Mouse (Mus musculus) adrenal gland, adult 18-20 months (tissue): ENCODE measurements at regions not wholly inside any gene's neighbourhood (a gene's known extent, or its start where the extent isn't known, plus 50 kb on each side); places are given as distances from the start of the nearest gene placed in this dataset.
"Not testable (repeated sequence)": the region's sequence is repeated elsewhere in the genome, so short reads cannot be mapped to it uniquely, and the experiment has no call there.

Experiments used
- DNase-seq, 2 experiments: peaks; one replicate each; pipeline ENCODE4 v3.0.0; 2021 to 2022; ENCODE audit warnings: low spot score in 2 of 2

DNA sequence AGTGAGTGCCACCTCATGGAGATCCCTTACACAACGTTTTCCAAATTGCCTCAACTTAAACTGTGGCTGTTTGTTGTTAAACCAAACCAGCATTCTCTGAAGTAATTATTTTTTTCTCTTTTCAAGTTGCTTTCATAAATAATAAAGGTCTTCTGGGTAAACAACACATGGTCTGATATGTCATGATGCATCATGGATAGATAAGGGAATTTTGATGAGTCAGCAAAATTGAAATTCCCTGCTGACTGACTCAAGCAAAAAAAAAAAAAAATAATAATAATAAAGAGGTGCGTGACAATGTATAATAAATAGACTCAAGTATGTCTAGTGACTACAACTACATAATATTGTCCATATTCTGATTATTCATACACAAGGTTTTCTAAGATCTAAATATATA is 201.8 kb downstream of the Adgb start:
- no peak for DNase-seq

DNA sequence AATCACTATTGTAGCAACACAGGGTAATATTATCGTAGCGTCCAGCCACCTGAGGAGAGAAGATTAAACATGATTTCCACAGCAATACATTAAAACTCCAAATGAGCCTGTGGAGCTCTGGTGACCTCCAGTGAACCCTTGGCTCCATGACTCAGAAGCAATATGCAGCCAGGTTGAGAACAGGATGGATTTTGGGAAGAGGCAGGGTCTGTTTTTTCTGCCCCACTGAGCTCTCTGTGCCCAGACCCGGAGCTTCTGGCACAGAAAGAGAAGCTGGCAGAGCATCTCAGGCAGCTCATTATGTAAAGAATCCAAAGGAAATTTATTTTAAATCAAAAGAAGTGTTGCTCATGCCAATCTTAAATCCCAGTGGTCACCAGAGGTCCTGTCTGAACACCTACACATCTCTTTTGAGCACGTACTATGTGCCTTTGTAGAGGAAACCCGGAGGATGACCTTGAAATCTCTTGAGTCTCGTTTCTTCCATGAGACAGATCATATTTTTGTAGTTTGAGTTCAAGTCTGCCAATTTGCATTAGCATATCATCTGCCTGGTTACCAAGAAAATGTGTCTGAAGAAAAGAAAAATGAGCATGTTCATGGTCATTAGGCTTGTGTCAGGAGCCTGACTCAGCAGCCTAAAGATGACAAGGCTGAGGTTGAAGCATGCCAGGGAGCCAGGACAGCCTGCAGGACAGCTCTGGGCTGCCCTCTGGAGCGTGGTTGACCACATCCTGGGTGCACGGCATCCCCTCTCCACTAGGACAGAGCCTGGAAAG is 219.4 kb downstream of the Adgb start:
- peak in 1 of 2 experiments; percentile 38 for DNase-seq

DNA sequence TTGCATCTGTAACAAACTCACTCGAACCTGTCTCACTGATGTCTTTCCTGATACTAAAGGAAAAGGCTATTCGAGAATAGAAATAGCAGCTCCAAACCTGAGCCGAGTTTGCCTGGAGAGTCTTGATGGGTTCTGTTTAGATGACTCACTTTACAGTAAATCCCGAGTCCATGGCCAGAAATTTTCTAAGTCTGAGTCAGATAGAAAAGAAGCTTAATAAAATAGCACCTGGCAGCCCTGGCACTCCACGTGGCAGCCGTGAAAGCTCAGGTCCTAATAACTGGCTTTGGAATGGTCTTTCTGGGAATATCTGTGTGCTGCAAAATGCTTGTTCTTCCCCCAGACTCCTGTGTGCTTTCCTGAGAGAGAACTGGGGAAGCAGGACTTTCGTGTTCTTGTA is 220.0 kb downstream of the Adgb start:
- no peak for DNase-seq

DNA sequence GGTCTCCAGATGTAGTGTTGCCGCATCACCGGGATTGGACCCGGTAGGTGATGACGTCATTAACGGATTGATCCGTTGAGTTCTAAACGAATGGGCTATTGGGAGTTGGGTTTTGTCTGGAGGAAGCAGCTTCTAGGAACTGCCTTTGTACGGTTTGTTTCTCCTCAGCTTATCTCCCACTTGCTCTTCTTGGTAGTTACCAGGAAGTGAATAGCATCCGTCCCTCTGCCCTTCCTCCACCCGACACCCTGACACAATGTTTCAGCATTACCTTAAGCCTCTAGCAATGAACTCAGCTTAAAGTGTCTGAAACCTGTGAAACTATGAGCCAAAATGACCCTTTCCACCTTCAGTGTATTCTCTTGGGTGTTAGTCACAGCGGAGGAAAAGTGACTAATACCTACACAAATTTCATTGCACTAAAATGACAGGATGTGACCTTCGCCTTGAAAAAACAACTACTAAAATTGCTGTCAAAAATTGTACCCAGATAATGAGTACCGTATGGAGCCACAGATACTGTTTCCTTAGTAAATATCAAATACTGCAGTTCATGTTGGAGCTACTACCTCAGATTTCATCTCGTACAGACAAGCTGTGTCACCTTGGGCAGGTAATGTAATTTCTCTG is 237.1 kb downstream of the Adgb start:
- no peak for DNase-seq

DNA sequence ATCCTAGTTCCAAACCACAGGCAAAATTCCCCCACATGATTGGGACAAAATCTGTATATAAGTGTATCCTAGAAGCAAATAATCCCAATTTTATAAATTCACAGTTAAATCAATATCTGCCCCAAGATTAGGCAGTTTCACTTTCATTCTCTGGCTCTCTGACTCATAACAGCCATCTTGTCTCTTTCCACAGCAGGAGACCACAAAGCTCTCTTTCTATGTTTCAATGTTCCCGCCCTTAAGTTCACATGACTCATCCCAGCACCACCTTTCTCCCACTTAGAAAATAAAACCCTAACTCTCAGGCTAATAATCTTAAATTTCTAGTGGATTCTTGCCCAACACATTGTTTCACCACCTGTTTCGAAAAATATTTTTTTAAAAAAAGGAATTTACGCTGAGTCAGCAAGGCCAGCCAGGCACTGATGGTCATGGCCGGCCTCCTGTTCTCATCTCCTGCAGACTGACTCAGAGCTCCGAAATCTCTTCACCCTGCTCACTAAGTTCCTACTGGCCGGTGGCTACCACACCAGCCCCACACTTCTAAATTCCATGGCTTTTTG is 247.5 kb downstream of the Adgb start:
- no peak for DNase-seq

DNA sequence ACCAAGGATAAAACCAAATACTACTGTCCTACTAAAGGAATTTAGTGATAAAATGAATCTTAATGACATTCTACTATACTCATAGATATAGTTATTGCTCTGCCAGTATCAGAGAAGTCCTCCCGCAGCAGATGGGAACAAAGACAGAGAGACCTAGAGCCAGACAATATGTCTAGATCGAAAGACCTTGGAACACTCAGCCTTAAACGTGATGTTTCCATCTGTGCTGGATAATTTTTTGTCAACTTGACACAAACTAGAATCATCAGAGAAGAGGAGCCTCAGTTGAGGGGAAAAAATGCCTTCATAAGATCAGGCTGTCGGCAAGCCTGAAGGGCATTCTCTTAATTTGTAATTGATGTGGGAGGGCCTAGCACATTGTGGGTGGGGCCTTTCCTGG is 252.4 kb downstream of the Adgb start:
- no peak for DNase-seq

DNA sequence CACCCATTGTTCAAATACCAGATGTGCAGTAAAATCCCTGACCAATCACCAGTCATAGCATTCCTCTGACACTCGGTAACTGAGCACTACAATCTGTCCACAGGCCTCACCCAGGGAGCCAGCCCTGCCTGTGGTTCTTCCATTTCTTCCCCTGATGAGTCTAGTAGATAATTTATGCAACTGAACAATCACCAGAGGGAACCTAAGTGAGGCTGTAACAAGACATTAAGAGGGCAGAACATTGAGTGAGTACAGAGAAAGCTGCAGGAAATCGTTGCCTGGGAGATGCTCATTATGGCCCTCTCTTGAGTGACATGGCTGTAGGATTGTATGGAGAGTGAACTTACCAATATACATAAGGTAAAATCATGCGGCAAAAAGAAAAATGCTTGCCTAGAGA is 255.2 kb downstream of the Adgb start:
- no peak for DNase-seq

DNA sequence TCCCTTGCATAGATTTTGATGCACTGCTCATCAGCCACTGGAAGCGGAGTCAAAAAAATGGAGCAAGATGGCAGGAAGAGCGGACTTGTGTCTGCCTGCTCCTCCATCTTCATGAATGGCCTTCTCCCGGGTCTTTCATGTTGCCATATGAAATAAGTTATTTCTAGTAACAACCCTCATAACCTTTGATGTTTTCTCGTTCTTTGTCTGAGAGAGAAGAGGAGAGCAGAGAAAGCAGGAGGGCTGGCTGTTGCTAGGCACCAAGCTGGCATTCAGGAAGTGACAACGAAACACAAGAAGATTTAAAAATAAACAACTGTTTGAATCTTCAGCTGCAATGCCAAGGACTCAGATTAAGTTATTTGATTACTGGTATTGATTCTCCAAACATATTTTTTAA is 256.8 kb downstream of the Adgb start:
- no peak for DNase-seq

DNA sequence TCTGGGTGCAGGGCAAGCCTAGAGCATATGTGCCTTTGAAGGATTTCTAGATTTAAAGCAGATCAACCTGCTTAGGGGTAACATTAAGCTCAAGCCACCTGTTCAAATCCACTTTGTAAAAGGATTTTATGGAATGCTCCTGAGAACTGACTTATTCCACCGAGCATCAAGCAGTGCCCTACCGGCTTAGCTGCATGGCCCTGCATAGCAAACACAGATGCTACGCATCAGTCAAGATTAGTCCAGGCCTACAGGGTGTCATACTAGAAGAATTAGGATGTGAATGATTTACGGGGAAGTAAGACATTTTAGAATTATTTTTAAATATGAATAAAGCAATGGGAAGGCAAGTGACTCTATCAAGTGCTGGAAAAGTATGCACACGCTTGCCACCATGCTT is 263.8 kb downstream of the Adgb start:
- DNase-seq, result no peak

DNA sequence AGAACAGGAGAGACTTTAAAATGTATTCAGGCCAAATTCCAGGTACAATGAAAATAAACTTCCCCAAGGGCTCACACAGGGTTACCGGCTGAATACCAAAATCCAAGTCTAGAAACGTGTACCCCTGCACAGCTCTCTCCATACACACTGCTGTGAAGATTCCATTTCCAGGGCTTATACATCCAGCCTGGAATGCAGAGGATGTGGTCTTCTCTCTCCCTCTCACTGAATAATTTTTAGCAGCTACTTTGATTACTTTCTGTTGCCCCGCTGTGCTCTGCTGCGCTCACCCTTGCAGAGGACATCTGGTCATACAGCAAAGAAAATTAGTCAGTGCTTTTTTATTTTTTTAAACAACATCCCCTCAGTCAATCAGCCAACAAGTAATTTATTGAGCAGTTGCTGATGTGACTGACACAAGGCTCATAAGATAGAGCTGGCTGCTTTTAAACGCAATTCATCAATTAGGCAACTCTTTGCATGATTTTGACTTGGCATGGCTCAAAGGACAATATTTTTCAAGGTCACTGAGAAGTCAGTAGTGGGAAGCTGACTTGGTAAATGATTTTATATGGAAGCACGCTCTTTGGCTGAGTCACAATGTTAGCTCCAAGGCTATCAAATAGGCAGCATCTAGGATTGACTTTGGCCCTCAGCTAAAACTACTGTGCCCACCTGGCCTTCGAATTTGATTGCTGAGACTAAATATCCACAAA is 266.2 kb downstream of the Adgb start:
- DNase-seq, result no peak

DNA sequence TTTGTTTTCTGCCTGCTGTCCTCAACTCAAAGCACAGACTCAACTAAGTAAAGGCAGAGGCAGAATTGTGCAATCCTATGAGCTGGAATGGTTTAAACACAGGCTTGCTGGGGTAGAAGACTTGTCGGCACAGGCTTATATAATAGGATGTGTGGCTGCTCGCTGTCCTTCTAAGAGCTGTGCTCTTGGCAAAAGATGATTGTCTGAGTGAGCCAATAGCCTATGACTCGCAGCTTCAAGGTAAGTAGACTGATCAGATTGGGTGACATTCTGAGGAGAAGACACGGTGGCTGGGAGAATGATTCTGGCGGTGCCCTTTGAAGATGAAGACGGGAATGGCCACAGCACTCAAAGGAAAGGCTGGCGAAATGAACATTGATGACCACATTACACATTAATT is 268.1 kb downstream of the Adgb start:
- no peak for DNase-seq

DNA sequence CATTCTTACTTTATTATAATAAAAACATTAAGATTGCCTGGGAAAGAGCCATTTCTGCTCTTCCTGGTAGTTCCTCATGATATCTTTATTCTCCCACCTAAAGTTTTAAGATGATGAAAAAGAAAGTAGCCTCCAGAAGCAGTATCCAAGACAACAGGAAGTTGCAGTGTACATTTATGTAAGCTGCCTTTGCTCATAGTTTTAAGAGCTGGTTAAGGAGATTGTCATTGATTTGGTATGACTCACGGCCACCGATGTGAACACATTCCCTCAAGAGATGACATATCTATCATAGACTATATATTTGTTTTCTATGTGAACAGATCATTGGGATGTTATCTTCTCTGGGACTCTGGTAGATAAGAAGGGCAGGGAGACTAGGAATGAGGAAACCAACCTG is 281.8 kb downstream of the Adgb start:
- DNase-seq, result no peak

DNA sequence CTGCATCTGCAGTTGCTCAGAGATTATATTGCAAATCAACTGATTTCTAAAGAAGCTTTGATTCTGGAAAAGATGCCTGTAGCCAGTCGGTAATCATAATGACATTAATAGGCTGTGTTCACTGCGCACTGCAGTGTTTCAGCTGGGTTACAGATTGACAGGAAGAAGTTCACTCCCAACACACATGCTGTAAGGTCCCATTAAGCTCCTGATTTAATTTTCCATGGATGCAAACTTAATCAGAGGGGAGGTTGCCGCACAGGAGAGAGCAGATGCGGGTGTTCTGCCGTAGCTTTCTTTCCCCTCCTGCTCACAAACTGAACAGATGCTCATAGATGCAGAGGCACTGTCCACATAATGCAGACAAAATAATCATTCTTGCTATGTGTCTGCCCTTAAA is 284.0 kb downstream of the Adgb start:
- no peak for DNase-seq

DNA sequence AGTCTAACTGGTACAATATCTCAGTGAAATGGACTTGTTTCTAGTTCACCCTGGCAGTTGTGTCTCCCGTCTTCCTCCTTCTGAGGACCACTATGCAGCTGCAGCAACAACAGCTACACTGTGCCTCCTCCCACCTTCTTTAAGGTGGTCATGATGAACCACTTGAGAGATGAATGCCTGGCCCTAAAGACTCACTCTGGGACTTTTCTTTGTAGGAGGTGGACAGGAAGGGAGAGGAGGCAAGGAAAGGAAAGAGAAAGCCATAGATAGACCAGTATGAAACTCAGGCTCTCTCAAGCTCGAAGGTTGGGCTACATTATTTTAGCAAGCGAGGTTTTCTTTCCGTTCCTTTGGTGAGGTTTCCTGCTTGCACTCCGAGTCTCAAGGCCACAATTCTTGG is 285.4 kb downstream of the Adgb start:
- DNase-seq, result no peak

DNA sequence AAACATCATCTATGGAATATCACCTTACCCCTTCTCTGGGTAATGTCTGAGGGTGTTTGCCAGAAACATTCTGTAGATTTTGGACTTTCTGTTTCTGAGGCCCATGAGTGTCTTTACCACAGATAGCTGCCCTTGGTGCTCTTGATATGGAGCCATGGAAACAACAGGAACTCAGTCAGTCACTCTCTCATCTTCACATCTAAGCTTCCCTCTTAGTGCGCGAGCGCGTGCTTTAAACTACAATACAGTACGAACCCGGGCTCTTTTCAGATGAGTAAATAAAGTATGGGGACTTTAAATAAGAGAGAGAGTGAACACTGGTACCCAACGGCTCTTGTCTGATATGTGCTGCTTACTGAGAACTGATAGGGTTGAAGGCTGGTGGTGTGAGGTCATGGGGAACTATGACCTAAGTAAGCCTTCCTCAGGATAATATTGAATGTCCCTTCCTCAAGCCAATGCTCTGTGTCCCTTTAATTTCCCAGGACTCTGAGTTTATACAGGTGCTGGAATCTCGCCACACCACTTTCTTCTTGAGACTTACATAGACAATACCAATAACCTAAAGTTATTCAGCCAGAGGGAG is 284.5 kb upstream of the Stxbp5 start:
- DNase-seq, result no peak

DNA sequence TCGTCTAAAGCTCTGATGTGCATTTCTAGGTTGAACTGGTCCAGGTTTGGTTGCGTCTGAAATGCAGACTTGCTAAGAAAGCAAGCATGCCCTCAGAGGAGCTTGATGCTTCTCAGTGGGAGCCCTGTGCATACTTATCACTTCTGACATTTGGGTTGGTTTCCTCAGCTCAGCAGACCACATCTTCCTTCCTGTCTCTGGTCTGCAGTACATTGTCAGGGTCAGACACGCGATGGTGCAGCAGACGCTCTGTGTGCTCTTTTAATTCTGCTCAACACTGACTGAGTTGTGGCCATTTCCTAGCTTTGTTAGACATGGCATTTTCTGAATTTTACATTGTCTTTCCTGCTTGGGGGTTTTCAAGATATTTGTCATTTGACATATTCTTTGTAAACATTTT is 283.5 kb upstream of the Stxbp5 start:
- no peak for DNase-seq

DNA sequence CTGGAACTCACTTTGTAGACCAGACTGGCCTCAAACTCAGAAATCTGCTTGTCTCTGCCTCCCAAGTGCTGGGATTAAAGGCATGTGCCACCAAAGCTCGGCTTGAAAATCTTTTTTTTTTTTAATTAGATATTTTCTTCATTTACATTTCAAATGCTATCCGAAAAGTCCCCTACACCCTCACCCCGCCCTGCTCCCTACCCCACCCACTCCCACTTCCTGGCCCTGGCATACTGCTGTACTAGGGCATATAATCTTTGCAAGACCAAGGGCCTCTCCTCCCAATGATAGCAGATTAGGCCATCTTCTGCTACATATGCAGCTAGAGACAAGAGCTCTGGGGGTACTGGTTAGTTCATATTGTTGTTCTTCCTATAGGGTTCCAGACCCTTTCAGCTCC is 276.2 kb upstream of the Stxbp5 start:
- DNase-seq, result not testable (repeated sequence)
